In genomic region chr10:21868221-21868620, GRCm38 (mm10) we compare ENCODE assay signal across 12 mouse cellular contexts.
"Had no signal": no experiment of that assay in that cellular context is flagged by ENCODE, and none has a peak within 500 bp of the region (broad histone marks: within the 10 kb centered on the region; RNA-seq: fewer than 3 reads in every experiment).

No protein-coding gene starts in this region.

- H3K9me3 ChIP-seq: liver, embryonic 13.5 days; midbrain, embryonic 12.5 days; neural tube, embryonic 13.5 days had no signal

- H3K4me2 ChIP-seq: liver, embryonic 13.5 days; midbrain, embryonic 12.5 days; neural tube, embryonic 13.5 days had no signal

- H3K27ac ChIP-seq: kidney, postnatal 0 days; layer of hippocampus, adult 2 months; liver, embryonic 13.5 days; midbrain, embryonic 12.5 days; neural tube, embryonic 13.5 days had no signal

- H3K4me3 ChIP-seq: layer of hippocampus, adult 2 months; liver, embryonic 13.5 days; midbrain, embryonic 12.5 days; neural tube, embryonic 13.5 days had no signal

- H3K4me1 ChIP-seq: liver, embryonic 13.5 days; midbrain, embryonic 12.5 days; neural tube, embryonic 13.5 days had no signal

- H3K27me3 ChIP-seq: liver, embryonic 13.5 days; midbrain, embryonic 12.5 days; neural tube, embryonic 13.5 days had no signal

- DNase-seq: kidney, postnatal 25 days; layer of hippocampus, adult 9-11 months; liver, embryonic 13.5 days; lung, adult 2 months; lung, postnatal 14 days; lung, postnatal 4 days; thymus, adult 18-20 months; thymus, postnatal 36 days had no signal

- H3K36me3 ChIP-seq: liver, embryonic 13.5 days; midbrain, embryonic 12.5 days; neural tube, embryonic 13.5 days had no signal

- H3K9ac ChIP-seq: liver, embryonic 13.5 days; midbrain, embryonic 12.5 days; neural tube, embryonic 13.5 days had no signal
